7 mouse cellular contexts compared by ENCODE assay signal in the genomic region with DNA sequence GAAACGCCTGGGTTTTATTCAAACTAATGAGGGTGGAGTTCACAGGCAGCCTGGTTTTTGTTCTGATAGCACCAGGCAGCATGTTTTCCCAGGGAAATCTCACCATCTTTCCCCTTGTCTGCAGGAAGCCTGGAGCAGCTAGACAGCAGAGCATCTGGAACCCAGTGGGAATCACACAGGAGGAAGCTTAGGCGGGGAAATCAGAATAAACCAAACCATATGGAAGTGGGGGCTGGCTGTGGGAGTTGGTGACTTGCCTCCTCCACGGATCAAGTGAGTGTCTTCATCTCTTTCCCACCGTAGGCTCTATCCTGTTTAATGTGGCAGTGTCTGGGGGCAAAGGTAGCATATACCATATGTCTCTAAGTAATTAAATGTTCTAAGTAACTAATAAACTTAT. TPM values are rescaled to one million over a fixed set of nuclear protein-coding genes. Genes with fewer than 3 reads are reported as not detected.
A peak's percentile ranks its signal among the peaks of the same experiment; 100 is the strongest.
DNase-seq lines count a peak whose midpoint lies in the region; ATAC-seq lines count a peak whose summit lies in the region.

No protein-coding gene starts in this region.

- 28% methylated on average over 4 of the region's 4 CpGs for WGBS in heart, embryonic 14.5 days
- 22% methylated on average over 4 of the region's 4 CpGs for WGBS in heart, embryonic 16.5 days
- 45% methylated on average over 4 of the region's 4 CpGs for WGBS in neural tube, embryonic 15.5 days

- no peaks in the 10 kb centered on the region for H3K27me3 ChIP-seq in heart, embryonic 14.5 days (ENCODE audit: control insufficient read depth, insufficient read depth, low read length)
- no peaks in the 10 kb centered on the region for H3K27me3 ChIP-seq in heart, embryonic 16.5 days (ENCODE audit: control insufficient read depth, insufficient read depth, low read length)
- no peaks in the 10 kb centered on the region for H3K27me3 ChIP-seq in neural tube, embryonic 15.5 days (replicated peaks)

- H3K4me2 ChIP-seq in heart, embryonic 14.5 days (ENCODE audit: low read length) = no peak overlapping the region
- no peak overlapping the region for H3K4me2 ChIP-seq in heart, embryonic 16.5 days (ENCODE audit: low read depth, low read length)
- H3K4me2 ChIP-seq in neural tube, embryonic 15.5 days = no peak overlapping the region

- no peaks in the 10 kb centered on the region for H3K9me3 ChIP-seq in heart, embryonic 14.5 days (ENCODE audit: control insufficient read depth, low read length)
- H3K9me3 ChIP-seq in heart, embryonic 16.5 days (replicated peaks; ENCODE audit: control insufficient read depth, low read length) = no peaks in the 10 kb centered on the region
- H3K9me3 ChIP-seq in neural tube, embryonic 15.5 days (replicated peaks) = no peaks in the 10 kb centered on the region

- ATAC-seq in heart, embryonic 14.5 days (ENCODE audit: insufficient number of reproducible peaks, insufficient read depth, low FRiP score, low read depth) = peak; percentile 56; the same call in 1 of the 2 replicates
- ATAC-seq in heart, embryonic 16.5 days (replicated peaks; ENCODE audit: extremely low read depth, insufficient read depth, low FRiP score) = peak; percentile 72; the same call in 1 of the 2 replicates
- ATAC-seq in neural tube, embryonic 15.5 days (ENCODE audit: low FRiP score) = no peak

- DNase-seq in heart, adult 9 months (ENCODE audit: low spot score in 2 of 2) = no peak
- DNase-seq in brain, adult 2 months (ENCODE audit: low read depth, low spot score) = peak; percentile 85
- peak; percentile 23 for DNase-seq in cerebellum, adult 8-10 months
- no peak for DNase-seq in thymus, postnatal 10 days (ENCODE audit: low spot score in 2 of 2)

- H3K4me3 ChIP-seq in heart, embryonic 14.5 days (ENCODE audit: control insufficient read depth in 1 of 2, insufficient read depth in 1 of 2, low read depth in 1 of 2, low read length in 2 of 2) = no peak overlapping the region
- H3K4me3 ChIP-seq in heart, embryonic 16.5 days (ENCODE audit: low read length) = no peak overlapping the region
- H3K4me3 ChIP-seq in neural tube, embryonic 15.5 days (replicated peaks) = no peak overlapping the region

- peak overlapping the region; percentile 21 to 53; a peak in 1 of 4 replicates for H3K27ac ChIP-seq in heart, embryonic 14.5 days (replicated peaks in 1 of 2; ENCODE audit: control insufficient read depth in 1 of 2, insufficient read depth in 1 of 2, low read depth in 2 of 2, low read length in 2 of 2)
- H3K27ac ChIP-seq in heart, embryonic 16.5 days (ENCODE audit: low read length) = no peak overlapping the region
- no peak overlapping the region for H3K27ac ChIP-seq in neural tube, embryonic 15.5 days (replicated peaks)

- no peaks in the 10 kb centered on the region for H3K36me3 ChIP-seq in heart, embryonic 14.5 days (ENCODE audit: control insufficient read depth, insufficient read depth, low read length)
- no peaks in the 10 kb centered on the region for H3K36me3 ChIP-seq in heart, embryonic 16.5 days (ENCODE audit: control insufficient read depth, insufficient read depth)
- H3K36me3 ChIP-seq in neural tube, embryonic 15.5 days = no peaks in the 10 kb centered on the region

- no peak overlapping the region for H3K9ac ChIP-seq in heart, embryonic 14.5 days (ENCODE audit: low read length)
- H3K9ac ChIP-seq in heart, embryonic 16.5 days (ENCODE audit: low read length) = no peak overlapping the region
- H3K9ac ChIP-seq in neural tube, embryonic 15.5 days (replicated peaks) = no peak overlapping the region

- H3K4me1 ChIP-seq in heart, embryonic 14.5 days (ENCODE audit: control insufficient read depth in 2 of 2, insufficient read depth in 2 of 2, low read length in 2 of 2) = peaks cover 3 to 4% of the 10 kb centered on the region in 2 experiments; a peak in 2 of 4 replicates
- H3K4me1 ChIP-seq in heart, embryonic 16.5 days (ENCODE audit: control insufficient read depth, insufficient read depth, low read length) = no peaks in the 10 kb centered on the region
- no peaks in the 10 kb centered on the region for H3K4me1 ChIP-seq in neural tube, embryonic 15.5 days

RNA-seq across cellular contexts. Expression of a gene that starts 19.2 kb away (rescaled TPM):
- polyA plus RNA-seq in heart, embryonic 14.5 days (2014; fragmentation: Nextera tagmentation; extraction: Ambion mirVana) = 9.5 and 11.0 TPM in 2 replicates
- polyA plus RNA-seq in heart, embryonic 16.5 days (2015; fragmentation: Nextera tagmentation; extraction: Ambion mirVana) = 4.0 and 4.9 TPM in 2 replicates
- polyA plus RNA-seq in neural tube, embryonic 15.5 days (2015; fragmentation: Nextera tagmentation; extraction: Ambion mirVana) = 0.15 and 0.75 TPM in 2 replicates

RNA-seq across cellular contexts. Expression of a gene that starts 49.8 kb away (rescaled TPM):
- polyA plus RNA-seq in heart, embryonic 14.5 days (2014; fragmentation: Nextera tagmentation; extraction: Ambion mirVana) = 0.08 and 0.13 TPM in 2 replicates
- 0.08 TPM in 1 of 2 replicates, not detected in the other for polyA plus RNA-seq in heart, embryonic 16.5 days (2015; fragmentation: Nextera tagmentation; extraction: Ambion mirVana)
- polyA plus RNA-seq in neural tube, embryonic 15.5 days (2015; fragmentation: Nextera tagmentation; extraction: Ambion mirVana) = 1.5 and 2.3 TPM in 2 replicates

Comparison
In these comparisons a context has a peak if more than half of its experiments do, and no peak if none do; other contexts are left out.
1. H3K27ac ChIP-seq: peak in heart, embryonic 14.5 days (2 of 2); none in heart, embryonic 16.5 days (single experiment) and neural tube, embryonic 15.5 days (single experiment).
2. DNase-seq: peak in brain, adult 2 months (single experiment) and cerebellum, adult 8-10 months (single experiment); none in heart, adult 9 months (0 of 2) and thymus, postnatal 10 days (0 of 2).